Comparison of ENCODE assay signal across 35 mouse cellular contexts in genomic region chr6:128917322-128917721, GRCm38 (mm10). TPM values are rescaled to one million over a fixed set of nuclear protein-coding genes. Genes with fewer than 3 reads are reported as not detected.
"Had no signal": no experiment of that assay in that cellular context is flagged by ENCODE, and none has a peak within 500 bp of the region (broad histone marks: within the 10 kb centered on the region; RNA-seq: fewer than 3 reads in every experiment).

No protein-coding gene starts in this region.

- H3K36me3 ChIP-seq: heart, embryonic 13.5 days; heart, embryonic 15.5 days; hindbrain, embryonic 13.5 days; hindbrain, embryonic 15.5 days; limb, embryonic 10.5 days; limb, embryonic 12.5 days; liver, embryonic 13.5 days had no signal

- H3K27me3 ChIP-seq: heart, embryonic 13.5 days; heart, embryonic 15.5 days; hindbrain, embryonic 13.5 days; hindbrain, embryonic 15.5 days; limb, embryonic 12.5 days; liver, embryonic 13.5 days had no signal

- ATAC-seq: hindbrain, postnatal 0 days had no signal

- H3K4me1 ChIP-seq: heart, embryonic 13.5 days; heart, embryonic 15.5 days; hindbrain, embryonic 13.5 days; hindbrain, embryonic 15.5 days; limb, embryonic 10.5 days; limb, embryonic 12.5 days; liver, embryonic 13.5 days had no signal

- DNase-seq: gastrocnemius, adult 2 months; gastrocnemius, postnatal 10 days; gastrocnemius, postnatal 25 days; heart, adult 11 months; heart, adult 2 months; heart, postnatal 14 days; heart, postnatal 36 days; kidney, adult 18-20 months; kidney, adult 8-10 months; kidney, postnatal 10 days; kidney, postnatal 25 days; kidney, postnatal 4 days; liver; liver, embryonic 13.5 days had no signal

- H3K9me3 ChIP-seq: heart, embryonic 15.5 days; hindbrain, embryonic 13.5 days; hindbrain, embryonic 15.5 days; limb, embryonic 10.5 days; liver, embryonic 13.5 days had no signal

- H3K27ac ChIP-seq: gastrocnemius, adult 2 months; heart, adult 2 months; heart, embryonic 13.5 days; heart, embryonic 15.5 days; hindbrain, embryonic 13.5 days; hindbrain, embryonic 15.5 days; hindbrain, postnatal 0 days; layer of hippocampus, adult 2 months; left cerebral cortex, adult 2 months; limb, embryonic 10.5 days; limb, embryonic 12.5 days; liver, embryonic 13.5 days had no signal

- H3K4me2 ChIP-seq: heart, embryonic 11.5 days; heart, embryonic 13.5 days; heart, embryonic 15.5 days; hindbrain, embryonic 13.5 days; hindbrain, embryonic 15.5 days; limb, embryonic 12.5 days; liver, embryonic 11.5 days; liver, embryonic 13.5 days had no signal

- H3K9ac ChIP-seq: heart, embryonic 13.5 days; heart, embryonic 15.5 days; hindbrain, embryonic 13.5 days; hindbrain, embryonic 15.5 days; limb, embryonic 12.5 days; liver, embryonic 13.5 days had no signal

- H3K4me3 ChIP-seq: gastrocnemius, adult 2 months; heart, adult 2 months; heart, embryonic 13.5 days; heart, embryonic 15.5 days; hindbrain, embryonic 13.5 days; hindbrain, embryonic 15.5 days; layer of hippocampus, adult 2 months; left cerebral cortex, adult 2 months; limb, embryonic 10.5 days; limb, embryonic 12.5 days; liver, embryonic 13.5 days had no signal

RNA-seq across cellular contexts. Expression of gene Clec2g, which starts 16.9 kb away (rescaled TPM):
- total RNA-seq: hematopoietic stem cell, adult 5-6 weeks; hindbrain, postnatal 0 days; layer of hippocampus, postnatal 10 days had no signal
- polyA plus RNA-seq: heart, adult 2 months; heart, embryonic 11.5 days; heart, embryonic 13.5 days; heart, embryonic 15.5 days; heart, postnatal 0 days; hindbrain, embryonic 11.5 days; hindbrain, embryonic 13.5 days; hindbrain, embryonic 15.5 days; hindbrain, postnatal 0 days; intestine, embryonic 14.5 days; intestine, embryonic 16.5 days; kidney, embryonic 14.5 days; kidney, embryonic 16.5 days; limb, embryonic 10.5 days; limb, embryonic 12.5 days; liver, embryonic 11.5 days; liver, embryonic 13.5 days had no signal

RNA-seq across cellular contexts. Expression of gene BC035044, which starts 26.4 kb away (rescaled TPM):
- total RNA-seq: gastrocnemius, adult 2 months; hindbrain, postnatal 0 days had no signal
- polyA plus RNA-seq: heart, postnatal 0 days had no signal

RNA-seq across cellular contexts. Expression of gene Clec2i, which starts 29.9 kb away (rescaled TPM):
- total RNA-seq: gastrocnemius, adult 2 months; gastrocnemius, postnatal 25 days; heart, postnatal 36 days; hindbrain, postnatal 0 days; layer of hippocampus, adult 2 months; layer of hippocampus, postnatal 10 days; layer of hippocampus, postnatal 25 days; left cerebral cortex, adult 2 months; left cerebral cortex, postnatal 36 days had no signal
- polyA plus RNA-seq: heart, embryonic 11.5 days; heart, embryonic 13.5 days; heart, postnatal 0 days; hindbrain, embryonic 11.5 days; hindbrain, embryonic 13.5 days; hindbrain, embryonic 15.5 days; kidney, embryonic 16.5 days; limb, embryonic 10.5 days; limb, embryonic 12.5 days; liver, embryonic 11.5 days had no signal
